Mouse (Mus musculus) right cerebral cortex, postnatal 10 days (tissue): ENCODE results near the gene Lmln.
"Not testable (repeated sequence)": the region's sequence is repeated elsewhere in the genome, so short reads cannot be mapped to it uniquely, and the experiment has no call there.

Source experiments
- DNase-seq, 2 experiments: peaks; one replicate each; pipeline ENCODE4 v3.0.0; 2021; ENCODE audit warnings: low spot score in 2 of 2

Lmln gene

DNA sequence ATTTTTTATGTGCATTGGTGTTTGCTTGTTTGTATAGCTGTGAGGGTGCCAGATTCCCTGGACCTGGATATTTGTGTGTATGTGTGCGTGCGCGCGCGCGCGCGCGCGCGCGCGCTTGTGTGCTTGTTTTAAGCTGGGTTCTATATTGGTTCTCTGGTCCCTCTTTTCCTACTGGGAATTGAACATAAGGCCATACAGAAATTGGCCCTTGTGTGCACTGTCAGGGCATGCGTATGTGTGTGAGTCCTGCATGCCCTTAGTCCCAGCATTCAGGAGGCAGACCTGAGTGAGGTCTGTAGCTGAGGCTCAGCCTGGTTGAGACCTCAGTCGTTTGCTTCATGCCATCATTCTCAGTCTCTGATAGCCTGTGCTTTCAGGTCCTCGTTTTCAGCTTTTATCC is 4.3 kb upstream of the Lmln start:
- DNase-seq, result no peak

DNA sequence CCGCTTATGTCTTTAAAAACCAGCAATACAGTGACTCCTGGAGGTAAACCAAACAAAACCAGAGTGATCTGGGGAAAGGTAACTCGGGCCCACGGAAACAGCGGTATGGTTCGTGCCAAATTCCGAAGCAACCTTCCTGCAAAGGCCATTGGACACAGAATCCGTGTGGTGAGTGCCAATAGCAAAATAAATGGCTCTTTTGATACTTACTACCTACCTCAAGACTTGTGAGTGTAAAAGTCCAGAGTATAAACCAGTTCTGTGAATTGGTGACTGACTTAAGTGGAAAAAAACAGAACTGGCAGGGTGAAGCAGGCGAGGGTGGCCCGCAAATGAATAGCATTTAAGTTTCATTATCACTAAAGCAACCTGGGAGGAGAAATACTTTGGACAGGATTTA is 3.7 kb upstream of the Lmln start:
- not testable (repeated sequence) for DNase-seq

DNA sequence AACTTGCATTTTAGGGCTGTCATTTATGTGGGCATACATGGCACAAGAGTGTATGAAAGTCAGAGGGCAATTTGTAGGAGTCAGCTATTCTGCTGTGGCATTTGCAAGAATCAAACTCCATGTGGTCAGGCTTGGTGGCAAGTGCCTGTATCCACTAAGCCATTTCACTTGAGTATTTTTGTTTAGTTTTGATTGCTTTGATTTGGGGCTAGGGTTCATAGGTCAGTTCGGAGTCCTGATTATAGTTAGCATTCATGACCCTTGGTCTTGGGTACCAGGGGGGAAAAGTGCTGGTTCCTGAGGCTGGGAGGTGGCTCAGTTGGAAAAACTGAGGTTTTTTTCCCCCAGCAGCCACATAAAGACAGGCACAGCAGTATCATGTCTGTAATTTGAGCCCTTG is 2.9 kb upstream of the Lmln start:
- DNase-seq, result no peak

DNA sequence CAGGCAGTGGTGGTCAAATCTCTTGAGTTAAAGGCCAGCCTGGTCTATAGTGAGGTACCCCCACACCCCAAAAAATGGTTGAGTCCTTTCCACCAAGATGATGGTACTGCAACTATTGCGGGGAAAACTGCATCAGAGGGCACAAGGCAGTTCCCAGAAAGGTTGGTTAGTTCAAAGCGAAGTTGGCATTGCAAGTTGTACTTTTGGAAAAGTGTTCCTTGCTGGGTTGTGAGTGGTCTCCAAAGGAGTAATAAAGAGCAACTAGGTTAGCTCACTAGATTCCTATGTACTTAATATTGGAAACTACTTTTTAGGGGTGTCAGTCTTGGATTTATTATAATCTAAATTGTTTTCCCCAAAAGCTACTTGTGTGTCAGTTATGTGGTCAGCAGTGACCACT is 1.4 kb upstream of the Lmln start:
- DNase-seq, result no peak

DNA sequence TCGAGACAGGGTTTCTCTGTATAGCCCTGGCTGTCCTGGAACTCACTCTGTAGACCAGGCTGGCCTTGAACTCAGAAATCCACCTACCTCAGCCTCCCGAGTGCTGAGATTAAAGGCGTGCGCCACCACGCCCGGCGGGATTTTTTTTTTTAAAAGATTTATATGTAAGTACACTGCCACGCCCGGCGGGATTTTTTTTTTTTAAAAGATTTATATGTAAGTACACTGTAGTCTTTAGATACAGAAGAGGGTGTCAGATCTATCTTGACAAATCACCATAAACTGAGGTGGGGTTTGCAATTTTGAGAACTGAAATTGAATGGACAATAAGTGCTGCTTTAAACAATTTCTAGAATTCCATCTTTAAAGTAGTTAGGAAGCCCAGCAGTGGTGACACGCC is 921 bp upstream of the Lmln start:
- no peak for DNase-seq

DNA sequence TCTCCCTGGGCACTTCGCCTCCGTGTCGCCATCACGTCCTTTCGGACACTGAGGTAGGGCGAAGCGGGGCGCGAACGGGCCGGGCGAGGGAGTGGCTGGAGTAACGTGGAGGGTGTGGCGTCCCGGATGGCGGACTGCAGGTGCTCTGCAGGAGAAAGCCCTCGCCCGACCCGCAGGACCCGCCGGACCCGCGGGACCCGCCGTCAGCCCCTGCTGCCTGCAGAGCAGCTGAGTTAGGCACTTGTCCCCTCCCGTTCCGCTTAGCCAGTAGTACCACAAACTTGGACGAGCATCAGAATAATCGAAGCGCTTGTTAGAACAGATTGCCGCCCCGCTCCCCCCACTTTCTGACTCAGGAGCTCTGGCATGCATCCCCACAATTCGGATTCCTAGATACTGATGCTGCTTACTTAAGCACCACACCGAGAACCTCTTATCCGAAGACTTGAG is 386 bp downstream of the Lmln start:
- DNase-seq, result peak; percentile 82 to 87

DNA sequence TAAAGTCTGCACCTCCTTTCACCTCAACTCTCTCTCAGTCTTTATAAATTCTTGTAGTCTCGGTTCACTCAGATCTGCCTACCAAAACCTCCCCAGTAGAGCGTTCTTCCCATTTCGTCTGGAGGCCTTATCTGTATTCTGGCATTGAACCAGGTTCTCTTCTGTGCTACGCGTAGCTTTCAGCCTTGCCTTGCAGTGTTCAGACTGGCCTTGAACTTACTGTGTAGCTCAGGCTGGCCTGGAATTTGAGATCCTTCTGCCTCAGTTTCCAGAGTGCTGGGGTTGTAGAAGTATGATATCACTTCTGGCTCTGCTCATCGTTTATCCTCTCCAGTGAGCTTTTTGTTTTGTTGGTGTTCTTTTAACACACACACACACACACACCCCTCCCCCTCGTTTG is 946 bp downstream of the Lmln start:
- no peak for DNase-seq

DNA sequence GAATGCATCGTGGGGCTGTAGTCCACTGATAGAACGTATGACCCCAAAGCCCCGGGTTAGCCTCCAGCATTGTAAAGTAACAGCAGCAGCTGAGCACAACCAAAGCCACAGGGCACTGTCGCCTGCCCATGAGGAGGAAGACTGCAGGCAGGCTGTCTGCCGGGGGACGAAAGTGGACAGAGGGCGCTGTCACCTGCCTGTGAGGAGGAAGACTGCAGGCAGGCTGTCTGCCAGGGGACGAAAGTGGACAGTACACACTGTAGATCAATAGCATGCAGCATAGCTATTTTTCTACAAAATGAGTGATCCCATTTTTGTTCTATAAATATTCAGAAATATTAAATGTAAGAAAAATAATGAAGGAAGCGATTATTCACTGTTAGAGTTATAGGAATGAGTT is 2.3 kb downstream of the Lmln start:
- DNase-seq, result no peak

DNA sequence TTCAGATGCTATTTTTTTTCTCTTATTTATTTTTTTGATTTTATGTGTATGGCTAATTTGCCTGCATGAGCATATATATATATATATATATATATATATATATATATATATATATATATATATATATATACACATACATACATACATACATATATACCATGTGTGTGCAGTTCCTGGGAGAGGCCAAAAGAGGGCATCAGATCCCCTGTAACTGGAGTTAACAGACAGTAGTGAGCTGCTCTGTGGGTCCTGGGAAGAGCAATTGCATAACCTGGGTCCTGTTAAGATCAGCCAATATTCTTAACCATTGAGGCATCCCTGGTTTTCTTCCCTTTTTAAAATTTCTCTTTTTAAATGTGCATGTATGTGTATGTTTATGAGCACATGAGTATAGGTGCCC is 8.6 kb downstream of the Lmln start:
- DNase-seq, result no peak

DNA sequence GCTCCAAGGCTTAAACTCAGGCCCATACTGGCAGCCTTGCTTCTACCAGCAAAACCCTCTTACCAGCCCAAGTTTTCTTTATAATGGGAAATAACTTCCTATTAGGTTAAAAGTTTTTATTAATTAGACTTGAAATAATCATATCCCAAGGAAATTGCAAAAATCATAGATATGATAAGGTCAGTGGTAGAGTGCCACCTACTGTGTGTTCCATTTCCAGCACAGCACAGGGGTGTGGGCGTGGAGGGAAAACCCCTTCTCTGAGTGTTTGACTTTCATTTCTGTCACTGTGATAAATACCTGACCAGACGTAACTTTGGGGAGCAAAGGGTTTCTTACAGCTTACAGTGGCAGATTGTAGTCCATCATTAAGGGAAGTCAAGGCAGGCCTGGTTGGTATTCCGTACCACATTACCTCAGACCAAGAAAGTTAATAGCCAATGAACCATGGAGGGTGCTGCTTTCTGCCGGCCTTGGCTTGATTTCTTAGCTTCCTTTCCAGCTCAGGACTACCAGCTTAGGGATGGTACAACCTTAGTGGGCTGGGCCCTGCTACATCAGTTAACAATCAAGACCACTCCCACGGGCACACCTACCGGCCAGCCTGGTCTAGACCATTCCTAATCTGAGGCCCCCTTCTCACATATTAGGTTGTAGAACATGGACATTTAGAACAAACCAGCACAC is 10.7 kb downstream of the Lmln start:
- DNase-seq, result no peak

DNA sequence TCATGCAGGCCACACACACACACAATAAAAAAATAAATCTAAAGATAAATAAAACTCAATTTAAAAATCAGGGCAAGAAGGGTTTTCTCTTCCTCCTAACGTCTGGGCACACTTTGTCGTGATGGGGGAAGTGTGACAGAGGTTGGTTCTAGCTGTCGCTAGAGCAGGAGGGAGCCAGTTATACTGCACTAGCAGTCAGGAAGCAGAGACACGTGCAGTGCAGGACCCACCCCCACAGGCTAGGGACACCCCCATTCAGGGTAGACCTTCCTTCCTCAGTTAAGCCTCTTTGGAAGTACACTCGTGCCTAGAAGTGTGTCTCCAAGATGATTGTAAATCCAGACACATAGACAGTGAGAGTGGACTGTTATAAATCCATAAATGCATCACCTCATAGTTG is 12.6 kb downstream of the Lmln start:
- DNase-seq, result no peak

DNA sequence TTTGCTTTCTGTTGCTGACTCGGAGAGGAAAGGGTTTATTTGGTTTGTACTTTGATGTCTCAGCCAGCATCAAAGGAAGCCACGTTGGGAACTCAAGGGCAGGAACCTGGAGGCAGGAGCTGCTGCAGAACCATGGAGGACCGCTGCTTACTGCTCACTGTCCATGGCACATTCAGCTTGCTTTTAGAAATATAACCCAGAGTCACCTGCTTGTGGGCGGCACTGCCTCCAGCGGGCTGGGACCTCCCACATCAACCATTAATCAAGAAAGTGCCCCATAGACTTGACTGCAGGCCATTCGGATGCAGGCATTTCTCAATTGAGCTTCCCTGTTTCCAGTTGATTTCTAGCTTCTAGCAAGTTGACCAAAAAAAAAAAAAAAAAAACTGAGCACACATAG is 13.8 kb downstream of the Lmln start:
- DNase-seq, result no peak

DNA sequence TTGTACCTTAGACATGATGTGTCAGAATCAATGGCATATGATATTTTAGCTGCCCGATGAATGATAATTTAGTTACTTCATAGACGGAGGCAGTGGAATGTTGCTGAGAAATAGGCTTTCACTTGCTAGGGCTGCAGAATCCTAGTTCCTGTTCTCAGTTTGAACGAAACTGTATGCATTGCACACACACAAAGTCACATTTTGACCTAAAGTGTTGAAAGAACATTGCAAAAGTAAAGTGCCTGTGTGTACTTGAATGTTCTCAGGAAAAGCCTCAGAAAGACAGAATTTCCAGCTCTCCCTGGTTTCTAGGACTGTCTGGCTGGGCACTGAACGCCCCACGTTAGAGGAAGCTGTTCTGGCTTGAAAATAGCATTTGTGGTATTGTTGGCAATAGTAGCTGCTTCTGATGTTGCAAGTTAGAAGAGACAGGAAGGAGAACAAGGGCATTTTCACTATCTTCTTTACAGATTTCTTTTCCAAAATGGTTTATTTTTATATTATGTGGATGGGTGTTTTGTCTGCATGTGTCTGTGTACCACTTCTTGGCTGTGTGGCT is 14.8 kb downstream of the Lmln start:
- no peak for DNase-seq

DNA sequence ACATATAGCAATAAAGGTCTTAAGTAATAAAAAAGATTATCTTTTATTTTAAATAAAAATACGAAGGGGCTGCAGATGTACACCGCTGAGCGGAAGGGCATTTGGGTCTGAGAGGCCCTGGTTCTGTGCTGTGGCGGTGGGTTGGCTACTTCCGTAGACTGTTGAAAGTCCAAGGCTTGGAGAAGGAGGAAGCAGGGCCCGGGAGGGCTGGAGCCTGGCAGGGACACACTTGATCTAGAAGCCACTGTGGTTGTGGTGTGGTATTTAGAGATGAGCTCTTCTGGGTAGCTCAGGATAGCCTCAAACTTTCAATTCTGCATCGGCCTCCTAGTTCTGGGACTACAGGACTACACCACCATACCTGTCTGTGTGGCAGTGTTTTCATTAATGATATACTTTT is 17.7 kb downstream of the Lmln start:
- DNase-seq, result no peak

DNA sequence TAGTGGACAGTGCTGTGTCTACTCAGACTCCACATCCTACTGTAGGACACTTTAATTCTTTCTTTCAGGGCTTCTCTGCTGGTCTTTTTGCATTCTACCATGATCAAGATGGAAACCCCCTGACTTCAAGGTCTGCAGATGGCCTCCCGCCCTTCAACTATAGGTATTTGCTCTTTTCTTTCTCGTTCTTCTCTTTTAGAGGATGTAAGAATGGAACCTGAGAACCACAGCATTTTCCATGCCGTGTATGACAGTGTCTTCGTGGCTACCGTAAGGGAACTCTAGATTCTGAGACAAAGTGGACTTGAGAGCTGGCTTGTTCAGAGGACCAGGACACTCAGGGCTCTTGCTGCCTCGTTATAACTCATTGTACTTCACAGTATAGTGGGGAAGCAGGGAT is 20.6 kb downstream of the Lmln start:
- no peak for DNase-seq

DNA sequence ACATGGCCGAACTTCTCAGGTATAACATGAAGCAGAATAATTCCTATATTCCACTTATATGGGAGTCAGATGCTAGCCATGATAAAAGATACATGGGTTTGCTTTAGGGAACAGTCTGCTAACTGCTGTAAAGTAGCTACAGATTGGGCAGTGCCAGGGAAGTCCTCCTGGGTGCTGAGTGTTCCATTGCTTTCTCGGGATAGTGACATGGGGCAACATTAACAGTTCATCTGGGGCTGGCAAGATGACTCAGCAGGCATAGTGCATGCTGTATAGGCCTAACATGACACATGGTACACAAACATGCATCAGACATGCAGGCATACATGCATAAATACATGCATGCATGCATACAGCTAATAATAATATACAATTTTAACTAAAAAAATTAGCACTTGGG is 21.7 kb downstream of the Lmln start:
- no peak for DNase-seq

DNA sequence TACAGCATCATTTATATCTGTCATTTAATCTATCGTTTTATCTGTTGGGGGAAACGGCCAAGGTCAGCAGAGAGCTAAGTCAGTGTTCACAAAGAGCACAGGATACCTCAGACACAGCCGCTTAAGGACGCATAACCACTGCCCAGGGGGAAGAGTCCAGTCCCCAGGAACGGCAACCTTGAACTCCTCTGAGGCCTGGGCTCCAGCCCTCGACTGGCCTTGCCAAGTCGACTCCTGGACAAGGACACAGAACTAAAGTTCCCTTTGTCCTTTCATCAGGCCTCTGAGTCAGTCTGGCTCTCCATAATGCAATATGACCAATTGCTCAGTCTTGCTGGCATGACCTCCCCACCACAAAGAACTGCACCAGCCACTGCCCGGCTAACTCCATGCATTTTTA is 23.3 kb downstream of the Lmln start:
- DNase-seq, result no peak

DNA sequence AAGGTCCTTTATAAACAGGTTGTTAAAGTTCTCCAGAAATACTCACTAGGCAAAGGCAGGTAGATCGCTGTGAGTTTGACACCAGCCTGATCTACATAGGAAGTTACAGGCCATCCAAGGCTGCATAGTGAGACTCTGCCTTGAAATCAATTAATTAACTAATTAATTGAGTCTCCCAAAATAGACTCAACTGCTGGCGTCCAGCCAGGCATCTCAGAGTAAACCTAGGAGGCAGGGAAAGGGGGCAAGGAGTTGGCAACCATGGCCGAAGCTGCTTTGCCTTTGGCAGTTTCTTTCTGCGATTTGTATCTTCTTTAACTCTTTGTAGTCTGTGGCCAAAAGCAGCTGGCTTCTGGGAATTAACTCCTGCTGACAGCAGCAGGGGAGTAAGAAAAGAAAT is 51.4 kb downstream of the Lmln start:
- DNase-seq, result peak; percentile 39 to 59

DNA sequence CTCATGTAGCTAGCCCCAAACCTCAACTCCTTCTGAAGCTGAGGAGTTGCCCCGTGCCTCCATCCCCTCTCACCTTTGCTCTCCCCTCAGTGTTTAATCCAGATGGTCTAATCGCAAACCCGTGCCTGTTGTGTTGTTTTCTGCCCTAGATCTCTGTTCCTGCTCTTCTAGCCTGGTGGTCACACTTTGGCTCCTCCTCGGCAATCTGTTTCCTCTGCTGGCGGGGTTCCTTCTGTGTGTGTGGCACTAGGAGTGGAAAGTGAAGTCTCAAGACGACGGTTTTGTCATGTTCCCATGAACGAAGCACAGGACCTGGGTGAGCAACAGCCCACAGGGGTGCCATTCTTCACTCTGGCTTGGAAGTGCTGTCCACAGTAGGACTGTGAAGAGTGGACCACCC is 61.1 kb downstream of the Lmln start:
- DNase-seq, result no peak

DNA sequence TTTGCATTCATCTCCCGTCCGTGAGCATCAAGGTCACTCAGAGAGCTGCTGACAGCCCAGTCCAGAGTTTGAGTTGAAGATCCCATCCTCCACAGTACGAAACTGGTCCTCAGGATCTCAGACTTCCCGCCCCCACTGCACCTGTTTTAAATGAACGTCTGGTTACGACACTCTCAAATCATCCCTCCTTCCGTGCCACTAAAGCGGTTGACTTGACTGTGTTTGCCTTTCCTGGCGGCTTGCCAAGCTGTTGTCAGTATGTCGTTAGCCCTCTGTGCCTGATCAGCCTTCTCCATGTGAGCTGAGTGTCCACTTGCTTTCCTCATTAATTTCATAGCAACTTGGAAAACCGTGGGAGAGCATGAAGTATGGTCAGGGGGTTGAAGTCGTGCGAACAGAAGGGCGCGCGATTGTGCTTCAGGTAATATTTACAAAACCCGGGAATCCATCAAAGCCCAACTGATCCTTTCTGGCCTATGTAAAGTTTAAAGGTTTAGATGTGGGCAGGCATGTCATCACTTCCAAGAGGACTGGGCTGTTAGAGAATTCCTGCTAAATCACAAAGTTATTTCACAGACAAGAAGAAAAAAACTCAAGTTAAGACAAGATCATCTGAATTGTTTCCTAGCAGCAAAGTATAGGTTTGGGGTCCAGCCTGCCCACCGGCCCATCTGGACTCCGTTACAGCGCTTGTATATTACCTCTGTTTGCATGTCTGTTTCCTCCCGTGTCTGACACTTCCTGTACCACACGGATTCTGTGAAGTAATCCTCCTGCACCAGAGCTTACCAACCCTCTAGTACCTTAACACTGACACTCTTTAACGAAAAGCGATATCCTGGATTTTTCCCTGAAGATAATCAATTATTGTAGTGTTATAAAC is 61.9 kb downstream of the Lmln start:
- peak in 1 of 2 experiments; percentile 34 for DNase-seq

DNA sequence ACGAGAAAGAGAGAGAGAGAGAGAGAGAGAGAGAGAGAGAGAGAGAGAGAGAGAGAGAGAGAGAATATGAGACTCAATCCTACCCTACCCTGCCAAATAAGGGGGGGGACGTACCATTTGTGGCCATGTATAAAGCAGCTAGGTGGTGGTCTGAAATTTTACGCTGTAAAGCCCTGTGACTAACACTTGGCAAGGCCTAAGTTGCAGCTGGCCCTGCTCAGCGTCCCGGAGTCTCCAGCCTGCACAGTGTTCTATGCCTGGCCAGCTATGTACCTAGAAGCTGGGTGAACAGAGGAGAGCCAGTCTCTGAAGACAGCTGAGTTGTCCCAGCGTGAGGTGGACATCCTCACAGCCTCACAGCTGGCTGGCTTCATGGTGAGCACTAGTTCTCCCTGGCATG is 64.7 kb downstream of the Lmln start:
- no peak for DNase-seq

DNA sequence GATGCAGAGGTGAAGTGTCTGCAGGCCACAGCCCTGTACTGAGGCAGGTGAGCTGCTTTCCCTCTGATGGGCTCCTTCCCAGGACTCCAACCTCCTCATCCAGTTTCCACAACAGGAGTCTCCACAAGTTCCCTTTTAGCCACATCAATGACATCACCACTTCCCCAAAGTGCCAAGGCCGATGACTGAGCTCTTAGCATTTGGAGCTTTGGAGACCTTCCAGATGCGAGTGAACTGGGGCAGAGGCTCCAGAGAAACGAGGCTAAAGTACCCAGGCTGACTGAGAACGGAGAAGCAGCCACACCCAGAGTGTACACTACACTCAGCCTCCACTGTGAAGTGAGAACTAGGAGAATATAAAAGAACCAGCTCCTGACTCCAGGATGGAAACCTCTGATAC is 68.4 kb downstream of the Lmln start:
- no peak for DNase-seq

DNA sequence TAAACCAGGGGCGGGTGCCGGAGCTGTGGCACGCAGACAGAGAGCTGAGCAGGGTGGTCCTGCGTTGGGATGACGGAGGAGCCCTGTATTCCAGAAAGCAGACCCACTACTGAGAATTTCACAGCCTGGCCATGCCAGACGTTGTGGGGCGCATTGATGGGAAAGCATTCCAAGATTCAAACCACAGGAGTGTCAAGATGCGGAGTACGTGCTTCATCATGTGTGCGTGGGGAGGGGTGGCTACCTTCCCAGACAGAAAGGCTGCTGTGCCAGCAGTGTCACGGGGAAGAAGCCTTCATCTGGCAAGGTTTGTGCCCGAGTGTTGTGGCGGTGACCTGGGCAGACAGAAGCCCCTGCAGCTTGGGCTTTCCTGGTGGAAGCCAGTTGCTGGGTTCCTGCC is 70.9 kb downstream of the Lmln start:
- DNase-seq, result no peak
